Mouse (Mus musculus): ENCODE results near the gene Sprr2k.

DNA sequence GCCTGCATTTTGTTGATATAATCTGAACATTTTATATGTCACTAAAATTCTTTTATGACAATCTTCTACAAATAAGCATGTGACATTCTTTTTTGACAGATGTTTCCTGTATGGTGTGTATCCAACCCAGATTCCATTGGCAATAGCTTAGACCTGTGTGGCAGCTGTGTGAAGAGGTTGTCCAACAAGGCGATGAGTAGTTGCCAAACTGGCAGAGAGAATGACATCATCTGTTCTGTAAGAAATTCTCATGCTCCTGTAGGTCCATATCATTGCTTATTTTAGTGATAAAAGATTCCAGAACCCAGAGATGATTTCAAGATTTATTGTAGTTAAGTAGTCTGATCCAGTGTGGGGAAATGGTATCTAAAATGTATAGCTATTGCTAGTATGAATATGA lies 34.2 kb downstream of the Sprr2k start:
- TF ChIP-seq CTCF (IDR thresholded peaks at IDR 0.05; ENCODE audit: low read depth) (no peak), EP300 (IDR thresholded peaks at IDR 0.05; ENCODE audit: low read depth) (no peak)

Data from heart, postnatal 0 days (tissue).